Mouse (Mus musculus) adipocyte (in vitro differentiated cells): ENCODE data around the gene Slc5a1.

ENCODE experiments used
- DNase-seq: peaks from one replicate; pipeline ENCODE4 v3.0.0-alpha.2; 2016; ENCODE audit warnings: low spot score

Slc5a1 gene

GRCm38 (mm10) chr5:33193567-33193966 lies 89.5 kb downstream of the Slc5a1 start:
- DNase-seq: no peak

- no peak for DNase-seq
Observed at GRCm38 (mm10) chr5:33195246-33195852, 91.3 kb downstream of the Slc5a1 start.

- no peak for DNase-seq
Observed at GRCm38 (mm10) chr5:33200071-33200470, 96.1 kb downstream of the Slc5a1 start.

GRCm38 (mm10) chr5:33201697-33202096 lies 97.7 kb downstream of the Slc5a1 start:
- DNase-seq: no peak

- no peak for DNase-seq
Observed at GRCm38 (mm10) chr5:33202516-33203170, 98.6 kb downstream of the Slc5a1 start.

- no peak for DNase-seq
Observed at GRCm38 (mm10) chr5:33203171-33203565, 99.1 kb downstream of the Slc5a1 start.

GRCm38 (mm10) chr5:33203691-33204242 lies 99.7 kb downstream of the Slc5a1 start:
- peak; percentile 95 for DNase-seq

GRCm38 (mm10) chr5:33204284-33204683 lies 100.3 kb downstream of the Slc5a1 start:
- DNase-seq: no peak

- no peak for DNase-seq
Observed at GRCm38 (mm10) chr5:33206328-33206727, 102.3 kb downstream of the Slc5a1 start.

- DNase-seq: peak; percentile 76
Observed at GRCm38 (mm10) chr5:33207136-33207535, 103.1 kb downstream of the Slc5a1 start.

GRCm38 (mm10) chr5:33208533-33209245 lies 104.7 kb downstream of the Slc5a1 start:
- DNase-seq: no peak

GRCm38 (mm10) chr5:33210515-33210914 lies 106.5 kb downstream of the Slc5a1 start:
- peak; percentile 53 for DNase-seq

GRCm38 (mm10) chr5:33211254-33211653 lies 107.2 kb downstream of the Slc5a1 start:
- DNase-seq: no peak
